Mouse (Mus musculus): ENCODE measurements around the gene Sec24c. TPM values are rescaled to one million over a fixed set of nuclear protein-coding genes. Genes with fewer than 3 reads are reported as not detected.

The Sec24c gene
- polyA plus RNA-seq, 1 experiment from 2014 or later = 90.5 TPM

GRCm38 (mm10) chr14:20689009-20689408, 14.9 kb downstream of the Sec24c start:
- Histone ChIP-seq H3K27me3 (ENCODE audit: control insufficient read depth, insufficient read depth, low read length) (no peaks in the 10 kb centered on the region), H3K27ac (ENCODE audit: low read length) (no peak overlapping the region), H3K9ac (ENCODE audit: low read length) (no peak overlapping the region), H3K36me3 (ENCODE audit: control insufficient read depth, insufficient read depth, low read length) (peaks cover 48% of the 10 kb centered on the region), H3K4me2 (ENCODE audit: low read depth, low read length) (no peak overlapping the region), H3K4me3 (replicated peaks; ENCODE audit: low read length) (no peak overlapping the region), H3K9me3 (replicated peaks; ENCODE audit: control insufficient read depth, low read length) (no peaks in the 10 kb centered on the region), H3K4me1 (ENCODE audit: control insufficient read depth, insufficient read depth, low read length) (no peaks in the 10 kb centered on the region)
- WGBS = 86% methylated on average over 2 of the region's 2 CpGs
- ATAC-seq (ENCODE audit: insufficient read depth, low FRiP score) = no peak

- Histone ChIP-seq H3K9ac (ENCODE audit: low read length) (no peak overlapping the region), H3K4me3 (replicated peaks; ENCODE audit: low read length) (no peak overlapping the region), H3K9me3 (replicated peaks; ENCODE audit: control insufficient read depth, low read length) (no peaks in the 10 kb centered on the region), H3K4me2 (ENCODE audit: low read depth, low read length) (no peak overlapping the region), H3K27me3 (ENCODE audit: control insufficient read depth, insufficient read depth, low read length) (no peaks in the 10 kb centered on the region), H3K36me3 (ENCODE audit: control insufficient read depth, insufficient read depth, low read length) (peaks cover 36% of the 10 kb centered on the region), H3K4me1 (ENCODE audit: control insufficient read depth, insufficient read depth, low read length) (peaks cover 14% of the 10 kb centered on the region), H3K27ac (ENCODE audit: low read length) (no peak overlapping the region)
- no peak for ATAC-seq (ENCODE audit: insufficient read depth, low FRiP score)
- WGBS = 89% methylated on average over 6 of the region's 6 CpGs
These were observed 17.7 kb downstream of the Sec24c start for GRCm38 (mm10) chr14:20691772-20692171.

- no peak overlapping the region for H3K9ac ChIP-seq (ENCODE audit: low read length)
- H3K27ac ChIP-seq (ENCODE audit: low read length) = no peak overlapping the region
- H3K36me3 ChIP-seq (ENCODE audit: control insufficient read depth, insufficient read depth, low read length) = peaks cover 31% of the 10 kb centered on the region
- no peaks in the 10 kb centered on the region for H3K27me3 ChIP-seq (ENCODE audit: control insufficient read depth, insufficient read depth, low read length)
- H3K4me3 ChIP-seq (replicated peaks; ENCODE audit: low read length) = no peak overlapping the region
- 86% methylated on average over 10 of the region's 10 CpGs for WGBS
- no peak overlapping the region for H3K4me2 ChIP-seq (ENCODE audit: low read depth, low read length)
- no peak for ATAC-seq (ENCODE audit: insufficient read depth, low FRiP score)
- peaks cover 30% of the 10 kb centered on the region for H3K4me1 ChIP-seq (ENCODE audit: control insufficient read depth, insufficient read depth, low read length)
- no peaks in the 10 kb centered on the region for H3K9me3 ChIP-seq (replicated peaks; ENCODE audit: control insufficient read depth, low read length)
These were observed 19.5 kb downstream of the Sec24c start for GRCm38 (mm10) chr14:20693589-20694101.

- WGBS = 40% methylated on average over 13 of the region's 13 CpGs
- Histone ChIP-seq H3K36me3 (ENCODE audit: control insufficient read depth, insufficient read depth, low read length) (peaks cover 25% of the 10 kb centered on the region), H3K4me3 (replicated peaks; ENCODE audit: low read length) (peak overlapping the region; percentile 91), H3K9ac (ENCODE audit: low read length) (peak overlapping the region; percentile 92), H3K9me3 (replicated peaks; ENCODE audit: control insufficient read depth, low read length) (no peaks in the 10 kb centered on the region), H3K4me2 (ENCODE audit: low read depth, low read length) (peak overlapping the region; percentile 86), H3K27ac (ENCODE audit: low read length) (peak overlapping the region; percentile 99), H3K4me1 (ENCODE audit: control insufficient read depth, insufficient read depth, low read length) (peaks cover 30% of the 10 kb centered on the region), H3K27me3 (ENCODE audit: control insufficient read depth, insufficient read depth, low read length) (no peaks in the 10 kb centered on the region)
- ATAC-seq (ENCODE audit: insufficient read depth, low FRiP score) = peak; percentile 11; the same call in 1 of the 2 replicates
These were observed 20.2 kb downstream of the Sec24c start for GRCm38 (mm10) chr14:20694185-20694883.

- ATAC-seq (ENCODE audit: insufficient read depth, low FRiP score) = peak; percentile 92
- WGBS = under 1% methylated on average over 111 of the region's 111 CpGs
These were observed 21.0 kb downstream of the Sec24c start, which contains the start of gene Fut11 for GRCm38 (mm10) chr14:20694884-20695760. TSS of gene Fut11 (plus strand) at chr14:20694968.

GRCm38 (mm10) chr14:20695761-20696520, 21.8 kb downstream of the Sec24c start:
- Histone ChIP-seq H3K4me2 (ENCODE audit: low read depth, low read length) (peak overlapping the region; percentile 86), H3K4me1 (ENCODE audit: control insufficient read depth, insufficient read depth, low read length) (peaks cover 37% of the 10 kb centered on the region), H3K9me3 (replicated peaks; ENCODE audit: control insufficient read depth, low read length) (no peaks in the 10 kb centered on the region), H3K4me3 (replicated peaks; ENCODE audit: low read length) (peak overlapping the region; percentile 91), H3K27ac (ENCODE audit: low read length) (peak overlapping the region; percentile 99), H3K36me3 (ENCODE audit: control insufficient read depth, insufficient read depth, low read length) (peaks cover 13% of the 10 kb centered on the region), H3K9ac (ENCODE audit: low read length) (peak overlapping the region; percentile 92), H3K27me3 (ENCODE audit: control insufficient read depth, insufficient read depth, low read length) (no peaks in the 10 kb centered on the region)
- no peak for ATAC-seq (ENCODE audit: insufficient read depth, low FRiP score)
- WGBS = 12% methylated on average over 27 of the region's 27 CpGs

More at GRCm38 (mm10) chr14:20694884-20695760, 21.0 kb downstream of the Sec24c start, which contains the start of gene Fut11:
- Histone ChIP-seq H3K36me3 (ENCODE audit: control insufficient read depth, insufficient read depth, low read length) (peaks cover 17% of the 10 kb centered on the region), H3K9me3 (replicated peaks; ENCODE audit: control insufficient read depth, low read length) (no peaks in the 10 kb centered on the region), H3K27me3 (ENCODE audit: control insufficient read depth, insufficient read depth, low read length) (no peaks in the 10 kb centered on the region), H3K4me1 (ENCODE audit: control insufficient read depth, insufficient read depth, low read length) (peaks cover 30% of the 10 kb centered on the region), H3K9ac (ENCODE audit: low read length) (peak within 1 kb of the TSS; percentile 92), H3K4me2 (ENCODE audit: low read depth, low read length) (peak within 1 kb of the TSS; percentile 86), H3K4me3 (replicated peaks; ENCODE audit: low read length) (peak within 1 kb of the TSS; percentile 91), H3K27ac (ENCODE audit: low read length) (peak within 1 kb of the TSS; percentile 99)

GRCm38 (mm10) chr14:20696986-20697385, 22.9 kb downstream of the Sec24c start:
- Histone ChIP-seq H3K4me3 (replicated peaks; ENCODE audit: low read length) (peak overlapping the region; percentile 91), H3K9ac (ENCODE audit: low read length) (peak overlapping the region; percentile 92), H3K9me3 (replicated peaks; ENCODE audit: control insufficient read depth, low read length) (no peaks in the 10 kb centered on the region), H3K36me3 (ENCODE audit: control insufficient read depth, insufficient read depth, low read length) (peaks cover 3% of the 10 kb centered on the region; the same call in 1 of the 2 replicates), H3K27ac (ENCODE audit: low read length) (peak overlapping the region; percentile 21; the same call in 1 of the 2 replicates), H3K4me2 (ENCODE audit: low read depth, low read length) (peak overlapping the region; percentile 86), H3K4me1 (ENCODE audit: control insufficient read depth, insufficient read depth, low read length) (peaks cover 45% of the 10 kb centered on the region), H3K27me3 (ENCODE audit: control insufficient read depth, insufficient read depth, low read length) (no peaks in the 10 kb centered on the region)
- no peak for ATAC-seq (ENCODE audit: insufficient read depth, low FRiP score)
- 20% methylated on average over 1 of the region's 1 CpGs for WGBS

GRCm38 (mm10) chr14:20698515-20698914, 24.4 kb downstream of the Sec24c start:
- Histone ChIP-seq H3K9ac (ENCODE audit: low read length) (0 out of 2 replicates have a peak overlapping the region, but pooled peaks have one; percentile 7), H3K27me3 (ENCODE audit: control insufficient read depth, insufficient read depth, low read length) (no peaks in the 10 kb centered on the region), H3K36me3 (ENCODE audit: control insufficient read depth, insufficient read depth, low read length) (no peaks in the 10 kb centered on the region), H3K4me1 (ENCODE audit: control insufficient read depth, insufficient read depth, low read length) (peaks cover 46% of the 10 kb centered on the region), H3K27ac (ENCODE audit: low read length) (no peak overlapping the region), H3K4me3 (replicated peaks; ENCODE audit: low read length) (no peak overlapping the region), H3K4me2 (ENCODE audit: low read depth, low read length) (no peak overlapping the region), H3K9me3 (replicated peaks; ENCODE audit: control insufficient read depth, low read length) (no peaks in the 10 kb centered on the region)
- 79% methylated on average over 2 of the region's 2 CpGs for WGBS
- ATAC-seq (ENCODE audit: insufficient read depth, low FRiP score) = no peak
